Mouse (Mus musculus): ENCODE data around the gene Anxa5.

Anxa5 gene

GRCm38 (mm10) chr3:36488899-36489589 is 13.3 kb upstream of the Anxa5 start:
- no peak for DNase-seq (ENCODE audit: low read depth, low spot score)

DNA sequence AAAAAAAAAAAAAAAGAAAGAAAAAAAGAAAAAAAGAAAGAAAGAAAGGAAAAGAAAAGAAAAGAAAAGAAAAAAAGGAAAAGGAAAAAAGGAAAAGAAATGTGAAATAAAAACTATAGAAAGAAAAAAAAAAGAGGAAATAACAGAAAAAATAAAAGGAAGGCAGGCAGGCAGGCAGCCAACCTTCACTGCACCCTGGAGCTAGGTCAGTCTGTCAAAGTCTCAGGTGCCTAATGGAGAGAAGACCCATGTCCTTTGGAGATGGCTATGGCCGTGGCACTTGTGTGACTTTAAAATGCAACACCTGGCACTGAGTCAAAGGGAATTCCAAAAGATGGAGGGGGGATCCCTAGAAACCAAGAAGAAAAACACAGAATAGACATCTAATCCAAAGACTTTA is 12.7 kb upstream of the Anxa5 start:
- no peak for DNase-seq (ENCODE audit: low read depth, low spot score)

DNA sequence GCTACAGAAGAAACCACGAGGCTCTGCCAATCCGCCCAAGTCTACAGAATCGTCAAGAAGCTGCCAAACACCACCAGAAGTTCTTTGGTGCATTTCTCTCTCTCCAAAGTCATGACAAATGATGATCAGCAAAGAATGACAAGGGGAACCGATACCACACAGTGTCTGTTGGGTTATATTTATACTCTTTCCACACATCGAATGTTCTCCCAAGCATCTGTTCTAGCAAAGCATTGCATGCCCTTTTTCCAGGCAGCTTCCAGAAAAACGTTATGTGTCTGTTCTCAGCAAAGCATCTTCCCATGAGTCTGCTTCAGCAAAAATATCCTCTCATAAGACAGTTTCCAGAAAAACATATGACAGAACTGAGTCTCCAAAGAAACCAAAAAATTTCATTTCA is 11.2 kb upstream of the Anxa5 start:
- peak; percentile 65 for DNase-seq (ENCODE audit: low read depth, low spot score)

DNA sequence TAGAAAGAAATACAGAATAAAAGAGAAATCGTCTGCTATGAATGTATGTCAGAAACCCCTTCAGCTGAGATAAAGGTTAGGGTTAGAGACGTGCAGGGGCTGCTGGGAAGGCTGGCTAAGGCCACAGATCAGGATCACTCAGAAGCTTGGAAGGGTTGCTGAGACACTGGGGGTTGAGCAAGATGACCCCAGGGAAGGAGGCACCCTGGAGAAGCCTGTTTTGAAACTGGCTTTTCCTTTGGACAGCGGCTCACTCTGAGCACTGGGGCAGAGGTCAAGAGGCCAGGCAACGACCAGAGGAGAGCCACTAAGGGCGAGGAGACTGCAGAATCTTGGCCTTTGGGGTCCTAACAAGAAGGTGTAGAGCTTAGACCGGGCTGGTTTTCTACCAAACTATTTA is 10.5 kb upstream of the Anxa5 start:
- DNase-seq (ENCODE audit: low read depth, low spot score): no peak

DNA sequence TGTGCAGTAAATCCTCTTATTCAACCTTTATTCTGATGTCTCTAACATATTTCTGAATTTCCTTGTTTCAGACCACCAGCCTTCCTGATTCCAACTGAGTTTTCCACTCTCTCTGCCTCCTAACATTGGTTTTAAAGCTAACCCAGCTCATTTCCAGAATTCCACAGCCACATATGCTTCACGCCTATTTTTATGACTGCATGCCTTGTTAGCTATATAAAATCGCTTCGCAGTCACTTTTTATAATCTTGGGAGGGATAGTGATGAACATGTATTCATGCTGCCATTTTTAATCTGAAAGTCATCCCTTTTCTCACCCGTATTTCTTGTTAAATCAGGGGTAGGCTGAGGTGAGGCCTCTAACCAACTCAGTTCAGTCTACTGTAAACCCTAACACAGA is 8.6 kb upstream of the Anxa5 start:
- peak; percentile 56 for DNase-seq (ENCODE audit: low read depth, low spot score)

DNA sequence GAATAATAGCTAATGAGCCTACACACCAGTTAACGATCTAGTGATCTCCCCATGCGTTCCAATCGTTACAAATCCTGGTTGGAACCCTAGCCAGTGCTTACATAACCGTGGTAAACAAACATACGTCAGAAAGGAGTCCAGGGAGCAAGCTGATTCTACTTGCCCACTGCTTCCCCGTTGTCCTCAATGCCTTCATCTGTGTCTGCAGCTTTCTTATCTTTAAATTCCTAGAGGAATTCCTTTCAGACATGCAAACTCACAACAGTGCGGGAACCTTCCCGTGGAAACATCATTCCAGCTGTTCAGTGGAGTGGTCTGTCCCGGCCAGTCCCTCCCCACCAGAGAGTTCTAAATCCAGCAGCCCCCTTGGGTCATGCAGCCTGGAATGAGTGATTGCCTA is 7.2 kb upstream of the Anxa5 start:
- no peak for DNase-seq (ENCODE audit: low read depth, low spot score)

DNA sequence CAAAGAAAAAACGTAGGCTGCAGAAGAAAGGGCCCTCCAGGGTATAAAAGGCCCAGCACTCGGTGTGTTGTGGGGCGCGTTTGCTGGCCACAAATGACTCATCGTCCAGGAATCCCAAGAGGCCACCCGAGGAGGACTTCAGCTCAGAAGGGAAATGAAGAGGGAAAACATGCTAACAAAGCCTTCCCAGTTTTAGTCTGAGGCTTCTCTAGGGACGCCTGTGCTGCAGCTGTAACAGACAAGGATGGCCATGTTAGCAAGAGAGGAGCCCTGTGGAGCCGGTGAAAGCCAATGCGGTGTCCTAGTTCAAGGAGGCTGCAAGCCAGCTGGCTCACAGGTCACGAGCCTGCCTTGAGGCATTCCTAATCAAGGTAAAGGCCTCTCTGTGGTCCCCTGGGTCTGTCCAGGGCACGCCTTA is 6.1 kb upstream of the Anxa5 start:
- peak; percentile 52 for DNase-seq (ENCODE audit: low read depth, low spot score)

DNA sequence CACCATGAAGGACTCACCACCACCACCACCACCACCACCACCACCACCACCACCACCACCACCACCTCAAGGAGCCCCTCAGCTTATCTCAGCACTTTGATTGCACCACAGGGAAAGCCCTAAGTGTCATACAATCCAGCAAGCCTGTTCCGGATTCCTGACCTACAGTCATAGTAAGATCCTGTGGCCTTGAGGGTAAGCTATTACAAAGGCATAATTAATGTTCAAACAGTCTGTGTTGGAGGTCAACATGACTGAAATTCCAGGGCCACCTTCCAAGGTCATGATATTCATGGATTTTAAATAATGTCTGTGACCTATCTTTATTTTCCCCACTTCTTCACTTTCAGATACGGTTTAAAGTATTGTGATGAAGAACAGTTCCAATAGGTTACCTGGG is 4.8 kb upstream of the Anxa5 start:
- no peak for DNase-seq (ENCODE audit: low read depth, low spot score)

- DNase-seq (ENCODE audit: low read depth, low spot score): peak; percentile 77
Observed at GRCm38 (mm10) chr3:36478776-36479175, 3.1 kb upstream of the Anxa5 start.

DNA sequence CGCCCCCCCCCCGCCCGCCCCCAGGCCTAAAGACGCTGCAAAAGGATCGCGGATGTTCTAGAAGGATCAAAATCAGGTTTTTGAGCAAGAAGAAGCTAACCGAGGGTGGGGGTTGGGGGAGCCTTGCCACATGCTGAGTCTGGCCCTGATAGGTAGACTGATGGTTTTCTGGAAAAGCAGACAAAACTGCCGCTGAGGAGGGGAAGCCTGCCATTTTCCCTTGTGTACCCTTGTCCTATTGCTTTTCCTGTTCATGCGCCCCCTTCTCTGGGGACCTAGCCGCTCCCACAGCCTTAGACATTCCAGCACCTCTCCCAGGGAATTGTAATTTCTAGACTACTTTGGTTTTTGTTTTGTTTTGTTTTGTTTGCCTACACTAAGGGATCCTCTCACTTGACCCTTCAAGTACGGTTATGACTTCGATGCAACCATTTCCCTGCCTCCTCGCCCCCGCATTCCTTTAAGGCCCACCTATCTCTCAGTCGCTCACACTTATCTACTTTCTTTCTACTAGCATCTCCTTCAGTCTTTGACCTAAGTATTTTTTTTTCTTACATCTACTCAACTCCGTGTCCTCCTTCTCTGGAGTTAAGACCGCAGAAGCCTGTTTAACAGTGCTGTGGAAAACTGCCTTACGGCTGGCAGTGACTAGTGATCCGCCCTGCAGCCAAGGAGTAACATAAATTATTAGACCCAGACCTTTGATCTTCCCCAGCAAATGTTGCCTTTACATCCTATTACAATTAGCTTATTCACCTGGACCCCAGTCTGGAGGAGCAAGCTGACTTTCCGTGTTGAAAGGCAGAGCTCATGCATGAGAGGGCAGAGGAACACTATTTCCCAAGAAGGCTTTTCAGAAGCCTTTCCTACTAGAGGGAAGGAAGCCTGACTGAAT is 814 bp upstream of the Anxa5 start:
- DNase-seq (ENCODE audit: low read depth, low spot score): peak; percentile 16

GRCm38 (mm10) chr3:36474938-36475483 is 683 bp downstream of the Anxa5 start:
- DNase-seq (ENCODE audit: low read depth, low spot score): peak; percentile 83

DNA sequence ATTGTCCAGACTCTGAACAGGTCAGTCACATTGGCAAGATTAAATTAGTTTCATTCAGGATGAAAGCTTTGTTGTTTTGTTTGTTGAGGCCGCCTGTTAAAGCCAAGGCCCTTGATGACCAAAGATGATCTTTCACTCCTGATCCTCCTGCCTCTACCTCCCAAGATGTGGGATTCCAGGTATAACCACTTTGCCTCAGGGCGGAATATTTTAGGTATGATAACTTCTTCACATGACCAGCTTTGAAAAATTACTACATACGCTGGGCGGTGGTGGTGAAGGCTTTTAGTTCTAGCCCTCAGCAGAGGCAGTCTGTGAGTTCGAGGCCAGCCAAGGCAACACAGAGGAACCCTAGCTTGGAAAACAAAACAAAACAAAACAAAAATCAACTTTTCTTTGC is 1.3 kb downstream of the Anxa5 start:
- DNase-seq (ENCODE audit: low read depth, low spot score): no peak

- DNase-seq (ENCODE audit: low read depth, low spot score): no peak
Observed at GRCm38 (mm10) chr3:36473222-36473621, 2.5 kb downstream of the Anxa5 start.

DNA sequence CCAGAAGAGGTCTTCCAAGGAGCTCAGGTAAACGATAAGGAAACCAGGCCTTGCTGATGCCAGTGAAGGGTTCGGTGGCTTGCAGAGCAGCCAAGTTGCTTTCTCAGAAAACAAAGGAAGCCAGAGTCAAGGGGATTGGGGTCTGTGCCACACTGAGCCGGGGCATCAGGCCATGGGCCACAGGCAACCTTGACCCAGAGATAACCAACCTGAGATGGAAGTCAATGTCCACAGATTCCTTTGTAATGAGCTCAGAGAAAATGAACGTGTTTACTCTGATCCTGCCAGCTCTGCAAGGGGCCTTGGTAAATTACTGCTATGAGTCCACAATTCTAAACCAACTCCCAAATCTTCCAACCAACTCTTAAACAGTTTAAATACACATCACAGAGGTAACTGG is 3.8 kb downstream of the Anxa5 start:
- DNase-seq (ENCODE audit: low read depth, low spot score): no peak

GRCm38 (mm10) chr3:36468871-36469270 is 6.8 kb downstream of the Anxa5 start:
- DNase-seq (ENCODE audit: low read depth, low spot score): no peak

- peak; percentile 85 for DNase-seq (ENCODE audit: low read depth, low spot score)
Observed at GRCm38 (mm10) chr3:36467632-36468031, 8.1 kb downstream of the Anxa5 start.

DNA sequence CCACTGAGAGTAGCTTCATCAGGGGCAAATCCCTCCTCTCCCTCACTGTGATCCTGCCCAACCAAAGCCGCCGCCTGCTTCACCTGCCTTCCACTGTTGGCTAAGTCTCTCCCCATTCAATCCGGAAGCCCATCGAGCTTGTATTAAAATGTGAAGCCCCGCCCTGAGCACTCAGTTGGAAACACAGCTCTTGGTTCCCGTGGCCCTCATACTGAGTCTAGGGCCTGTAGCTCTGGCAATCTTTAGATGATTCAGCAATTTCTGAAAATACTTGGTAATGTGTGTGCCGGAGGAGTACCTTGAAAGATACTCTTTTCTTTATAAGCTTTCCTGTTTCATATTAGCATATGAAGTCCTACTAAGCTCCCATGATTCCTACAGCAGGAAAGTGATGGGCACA is 10.2 kb downstream of the Anxa5 start:
- DNase-seq (ENCODE audit: low read depth, low spot score): no peak

DNA sequence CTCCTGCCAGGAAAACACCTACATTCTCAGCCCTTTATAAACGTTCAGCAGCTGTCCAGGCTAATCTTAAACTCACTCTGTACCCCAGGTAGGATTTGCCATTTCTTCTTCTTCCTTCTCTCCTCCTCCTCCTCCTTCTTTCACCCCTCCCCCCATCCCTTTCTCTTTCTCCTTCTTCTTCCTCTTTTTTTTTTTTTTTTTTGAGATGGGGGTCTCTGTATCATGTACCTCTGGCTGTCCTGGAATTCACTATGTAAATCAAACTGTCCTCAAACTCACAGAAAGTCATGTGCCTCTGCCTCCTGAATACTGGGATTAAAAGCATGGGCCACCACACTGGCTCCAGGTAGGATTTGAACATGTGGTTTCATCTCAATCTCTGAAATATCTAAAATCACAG is 13.3 kb downstream of the Anxa5 start:
- no peak for DNase-seq (ENCODE audit: low read depth, low spot score)

DNA sequence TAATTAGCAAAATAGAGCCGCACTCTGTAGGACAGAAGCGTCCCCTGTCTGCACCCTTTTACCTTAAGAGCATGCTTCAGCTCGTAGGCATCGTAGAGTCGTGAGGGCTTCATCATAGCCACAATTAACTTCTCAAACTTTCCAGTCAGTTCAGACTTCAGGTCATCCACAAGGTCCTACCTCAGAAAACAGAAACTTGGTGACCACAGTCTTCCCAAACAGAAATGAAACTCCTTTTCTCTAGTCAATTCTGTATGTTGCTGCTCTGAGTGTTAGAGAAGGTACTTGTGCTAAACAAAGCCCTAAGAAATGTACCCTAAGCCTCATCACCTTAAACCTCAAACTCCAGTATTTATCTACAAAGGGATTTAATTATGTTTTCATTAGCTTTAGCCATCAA is 13.9 kb downstream of the Anxa5 start:
- DNase-seq (ENCODE audit: low read depth, low spot score): no peak

- DNase-seq (ENCODE audit: low read depth, low spot score): no peak
Observed at GRCm38 (mm10) chr3:36460717-36461116, 15.0 kb downstream of the Anxa5 start.

DNA sequence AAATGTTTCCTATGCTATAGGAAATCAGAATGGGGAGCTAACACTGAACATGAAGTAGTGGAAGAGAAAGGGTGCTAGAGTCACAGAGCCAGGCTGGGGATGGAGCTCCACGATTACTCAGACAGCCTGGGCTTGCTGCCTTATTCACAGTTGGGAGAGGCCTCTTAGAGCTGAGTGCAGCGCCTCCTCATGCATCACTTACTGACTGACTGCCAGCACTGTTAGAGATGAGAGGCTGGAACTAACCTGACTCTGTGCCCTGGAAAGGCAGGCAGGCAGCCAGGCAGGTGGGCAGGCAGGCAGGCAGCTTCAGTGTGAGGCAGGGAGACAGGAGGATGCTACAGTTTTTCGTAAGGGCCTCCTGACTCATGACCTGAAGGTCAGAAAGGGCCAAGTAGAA is 20.1 kb downstream of the Anxa5 start:
- peak; percentile 92 for DNase-seq (ENCODE audit: low read depth, low spot score)

- peak; percentile 45 for DNase-seq (ENCODE audit: low read depth, low spot score)
Observed at GRCm38 (mm10) chr3:36455124-36455523, 20.6 kb downstream of the Anxa5 start.

GRCm38 (mm10) chr3:36452502-36452901 is 23.2 kb downstream of the Anxa5 start:
- DNase-seq (ENCODE audit: low read depth, low spot score): no peak

Measured in brain, adult 2 months (tissue).